Mouse (Mus musculus) right cerebral cortex, postnatal 10 days (tissue): ENCODE data around the gene Npff.

Source experiments
- DNase-seq, 2 experiments: peaks; one replicate each; pipeline ENCODE4 v3.0.0; 2021; ENCODE audit warnings: low spot score in 2 of 2

The Npff gene

GRCm38 (mm10) chr15:102519211-102520141, 5.3 kb downstream of the Npff start:
- DNase-seq: no peak

- no peak for DNase-seq
Observed at GRCm38 (mm10) chr15:102518859-102519201, 5.9 kb downstream of the Npff start.

- DNase-seq: peak; percentile 100
Observed at GRCm38 (mm10) chr15:102517976-102518858, 6.5 kb downstream of the Npff start, which contains the start of gene Tarbp2. Gene Tarbp2 (plus strand): TSS chr15:102518192.

GRCm38 (mm10) chr15:102517631-102517975, 7.1 kb downstream of the Npff start:
- DNase-seq: no peak

- DNase-seq: peak; percentile 87 to 88
Observed at GRCm38 (mm10) chr15:102516728-102517404, 7.9 kb downstream of the Npff start, which contains the start of gene Map3k12. Gene Map3k12 (minus strand): TSS chr15:102517064.

- peak in 1 of 2 experiments; percentile 52 for DNase-seq
Observed at GRCm38 (mm10) chr15:102516293-102516692, 8.4 kb downstream of the Npff start.

GRCm38 (mm10) chr15:102515791-102516190, 9.0 kb downstream of the Npff start:
- peak in 1 of 2 experiments; percentile 45 for DNase-seq

GRCm38 (mm10) chr15:102515261-102515660, 9.5 kb downstream of the Npff start:
- peak; percentile 15 to 35 for DNase-seq

- peak; percentile 5 to 18 for DNase-seq
Observed at GRCm38 (mm10) chr15:102513004-102513403, 11.7 kb downstream of the Npff start.

GRCm38 (mm10) chr15:102512471-102512870, 12.3 kb downstream of the Npff start:
- DNase-seq: no peak

GRCm38 (mm10) chr15:102512010-102512409, 12.7 kb downstream of the Npff start:
- peak; percentile 32 to 41 for DNase-seq

GRCm38 (mm10) chr15:102511285-102511833, 13.4 kb downstream of the Npff start:
- peak in 1 of 2 experiments; percentile 29 for DNase-seq

GRCm38 (mm10) chr15:102510590-102511284, 14.0 kb downstream of the Npff start:
- peak; percentile 95 to 97 for DNase-seq

- DNase-seq: peak; percentile 66 to 80
Observed at GRCm38 (mm10) chr15:102510110-102510509, 14.6 kb downstream of the Npff start.

GRCm38 (mm10) chr15:102508336-102508735, 16.4 kb downstream of the Npff start:
- DNase-seq: peak in 1 of 2 experiments; percentile 18

GRCm38 (mm10) chr15:102507561-102507960, 17.2 kb downstream of the Npff start:
- DNase-seq: peak in 1 of 2 experiments; percentile 18

GRCm38 (mm10) chr15:102506864-102507263, 17.9 kb downstream of the Npff start:
- peak; percentile 11 to 15 for DNase-seq

- DNase-seq: peak; percentile 6 to 15
Observed at GRCm38 (mm10) chr15:102506464-102506830, 18.3 kb downstream of the Npff start.

GRCm38 (mm10) chr15:102505770-102506463, 18.8 kb downstream of the Npff start:
- peak; percentile 12 to 18 for DNase-seq
